Mouse (Mus musculus): ENCODE data around the gene B830017H08Rik. TPM values are rescaled to one million over a fixed set of nuclear protein-coding genes. Genes with fewer than 3 reads are reported as not detected.

Gene B830017H08Rik
- polyA plus RNA-seq, 1 experiment, result not detected

DNA sequence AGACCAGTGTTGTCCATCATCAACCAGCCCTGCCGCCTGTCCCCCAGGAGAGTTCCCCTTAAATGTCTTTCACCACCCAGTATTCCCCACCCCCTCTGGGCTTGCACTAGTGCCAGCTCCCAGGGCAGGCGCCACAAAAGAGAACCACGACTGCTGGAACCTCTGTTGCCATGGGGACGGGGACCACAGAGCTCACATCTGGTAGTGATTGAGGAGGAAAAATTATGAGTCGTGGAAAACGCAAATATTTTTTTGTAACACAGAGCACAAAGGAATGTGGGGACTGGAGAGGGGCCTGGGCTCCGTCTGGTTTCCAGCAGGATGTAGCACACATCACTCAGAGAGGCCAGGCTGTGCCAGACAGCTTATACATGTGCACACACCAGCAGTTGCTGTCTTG, 23.2 kb upstream of the B830017H08Rik start:
- no peak overlapping the region for H3K4me3 ChIP-seq (ENCODE audit: extremely low read depth, insufficient read depth, insufficient read length)
- no peak for DNase-seq (ENCODE audit: low read depth in 1 of 2, low spot score in 2 of 2)
- peaks cover 12% of the 10 kb centered on the region for H3K4me1 ChIP-seq (ENCODE audit: control insufficient read depth, insufficient read depth, insufficient read length)
- TF ChIP-seq POLR2A (IDR thresholded peaks at IDR 0.05; ENCODE audit: low read depth, low read length) (no peak), CTCF (IDR thresholded peaks at IDR 0.05; ENCODE audit: extremely low read depth, insufficient read depth, insufficient read length, insufficient replicate concordance) (no peak)
- WGBS, result 20% methylated on average over 7 of the region's 7 CpGs
- no peak overlapping the region for H3K27ac ChIP-seq (ENCODE audit: insufficient read depth, low read length)
- H3K27me3 ChIP-seq (ENCODE audit: control insufficient read depth, insufficient read depth, low read length), result peaks cover 11% of the 10 kb centered on the region
- H3K36me3 ChIP-seq (ENCODE audit: control insufficient read depth, insufficient read depth, low read length), result no peaks in the 10 kb centered on the region

DNA sequence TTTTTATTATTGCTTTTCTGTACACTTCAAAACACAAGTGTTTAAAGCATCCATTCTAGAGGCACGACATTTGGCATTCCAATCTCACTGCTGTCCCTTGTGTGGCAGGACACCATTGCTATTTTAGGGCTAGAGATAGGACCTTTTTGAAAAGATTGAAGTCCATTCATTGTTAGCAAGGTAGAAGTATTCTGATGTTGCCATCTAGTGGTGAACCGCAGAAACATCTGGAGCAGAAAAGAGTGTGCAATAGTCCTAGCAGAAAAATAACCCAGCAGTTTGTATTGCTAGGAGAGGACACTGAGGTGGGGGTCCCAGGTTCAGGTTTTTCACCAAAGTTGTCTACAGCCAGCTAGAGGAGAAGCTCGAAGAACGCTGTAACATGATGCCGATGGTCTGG, 20.8 kb upstream of the B830017H08Rik start:
- DNase-seq (ENCODE audit: low read depth in 1 of 2, low spot score in 2 of 2), result no peak
- 8% methylated on average over 5 of the region's 5 CpGs for WGBS
- no peak overlapping the region for H3K27ac ChIP-seq (ENCODE audit: insufficient read depth, low read length)
- H3K36me3 ChIP-seq (ENCODE audit: control insufficient read depth, insufficient read depth, low read length), result no peaks in the 10 kb centered on the region
- no peak overlapping the region for H3K4me3 ChIP-seq (ENCODE audit: extremely low read depth, insufficient read depth, insufficient read length)
- peaks cover 14% of the 10 kb centered on the region for H3K4me1 ChIP-seq (ENCODE audit: control insufficient read depth, insufficient read depth, insufficient read length)
- TF ChIP-seq CTCF (IDR thresholded peaks at IDR 0.05; ENCODE audit: extremely low read depth, insufficient read depth, insufficient read length, insufficient replicate concordance) (no peak), POLR2A (IDR thresholded peaks at IDR 0.05; ENCODE audit: low read depth, low read length) (no peak)
- 0 out of 2 replicates have a peak, but pooled peaks cover 2% of the 10 kb centered on the region for H3K27me3 ChIP-seq (ENCODE audit: control insufficient read depth, insufficient read depth, low read length)

DNA sequence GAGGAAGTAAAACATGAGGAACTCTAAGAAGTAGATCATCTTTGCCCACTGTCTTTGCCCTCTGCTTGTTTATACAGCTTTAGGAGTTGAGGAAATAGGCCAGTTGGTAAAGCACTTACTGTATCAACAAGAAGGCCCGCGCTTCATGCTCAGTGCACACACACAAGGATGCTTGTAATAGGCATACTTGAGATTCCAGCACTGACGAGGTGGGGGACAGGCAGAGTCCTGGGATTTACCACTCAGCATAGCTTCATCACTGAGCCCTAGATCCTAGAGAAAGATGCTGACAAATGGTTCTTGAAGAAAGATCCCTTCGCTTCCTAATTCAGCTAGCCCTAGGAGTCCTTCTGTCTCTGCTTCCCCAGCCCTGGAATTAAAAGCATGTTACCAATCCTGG, 19.7 kb upstream of the B830017H08Rik start:
- Histone ChIP-seq H3K27me3 (ENCODE audit: control insufficient read depth, insufficient read depth, low read length) (no peaks in the 10 kb centered on the region), H3K4me1 (ENCODE audit: control insufficient read depth, insufficient read depth, insufficient read length) (peaks cover 11% of the 10 kb centered on the region), H3K27ac (ENCODE audit: insufficient read depth, low read length) (no peak overlapping the region), H3K4me3 (ENCODE audit: extremely low read depth, insufficient read depth, insufficient read length) (no peak overlapping the region), H3K36me3 (ENCODE audit: control insufficient read depth, insufficient read depth, low read length) (no peaks in the 10 kb centered on the region)
- TF ChIP-seq POLR2A (IDR thresholded peaks at IDR 0.05; ENCODE audit: low read depth, low read length), result no peak
- TF ChIP-seq CTCF (IDR thresholded peaks at IDR 0.05; ENCODE audit: extremely low read depth, insufficient read depth, insufficient read length, insufficient replicate concordance), result no peak
- WGBS, result 78% methylated on average over 4 of the region's 4 CpGs
- DNase-seq (ENCODE audit: low read depth in 1 of 2, low spot score in 2 of 2), result no peak

DNA sequence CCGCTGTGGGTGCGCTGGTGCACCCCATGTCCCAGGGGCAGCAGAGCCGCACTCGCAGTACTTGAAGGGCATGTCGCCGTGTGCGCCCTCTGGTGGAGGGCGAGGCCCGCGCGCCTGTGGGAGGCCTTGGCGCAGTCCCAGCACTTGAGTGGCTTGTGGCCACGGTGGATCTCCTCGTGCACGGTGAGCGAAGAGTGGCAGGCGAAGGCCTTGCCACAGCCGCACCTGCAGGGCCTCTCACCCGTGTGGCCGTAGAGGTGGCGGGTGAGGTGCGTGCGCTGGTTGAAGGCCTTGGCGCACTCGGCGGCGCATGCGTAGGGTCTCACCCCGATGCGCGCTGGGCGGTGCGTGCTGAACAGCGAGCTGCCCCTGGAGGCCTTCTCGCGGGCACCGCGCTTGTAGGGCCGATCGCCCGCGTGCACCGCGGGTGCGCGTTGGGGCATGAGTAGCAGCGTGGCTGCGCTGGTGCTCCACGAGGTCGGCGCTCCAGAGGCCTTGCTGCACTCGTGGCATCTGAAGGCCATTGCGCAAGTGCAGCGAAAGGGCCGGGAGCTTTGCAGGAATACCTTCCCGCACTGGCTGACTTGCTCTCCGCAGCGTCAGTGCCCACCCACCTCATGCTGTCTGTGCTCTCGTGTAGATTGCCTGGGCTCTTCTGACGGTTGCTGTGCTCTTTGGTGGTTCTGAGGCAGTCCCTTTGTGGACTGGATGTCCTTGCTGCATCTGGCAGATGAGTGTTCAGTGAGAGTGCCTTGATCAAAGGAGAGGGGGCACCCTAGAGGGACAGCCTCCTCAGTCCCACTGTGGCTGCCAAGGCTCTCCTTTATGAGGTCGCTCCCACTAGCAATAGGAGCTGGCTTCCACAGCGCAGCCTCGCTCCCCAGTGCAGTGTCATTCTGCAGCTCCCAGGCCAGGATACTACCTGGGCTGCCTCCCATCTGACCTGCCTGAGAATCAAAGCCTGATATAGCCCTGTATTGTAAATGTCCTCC, 17.2 kb upstream of the B830017H08Rik start:
- H3K4me3 ChIP-seq (ENCODE audit: extremely low read depth, insufficient read depth, insufficient read length), result peak overlapping the region; percentile 54; the same call in 1 of the 2 replicates
- 5% methylated on average over 62 of the region's 63 CpGs for WGBS
- H3K36me3 ChIP-seq (ENCODE audit: control insufficient read depth, insufficient read depth, low read length), result no peaks in the 10 kb centered on the region
- no peaks in the 10 kb centered on the region for H3K27me3 ChIP-seq (ENCODE audit: control insufficient read depth, insufficient read depth, low read length)
- peaks cover 11% of the 10 kb centered on the region for H3K4me1 ChIP-seq (ENCODE audit: control insufficient read depth, insufficient read depth, insufficient read length)
- H3K27ac ChIP-seq (ENCODE audit: insufficient read depth, low read length), result no peak overlapping the region
- no peak for TF ChIP-seq POLR2A (IDR thresholded peaks at IDR 0.05; ENCODE audit: low read depth, low read length)
- TF ChIP-seq CTCF (IDR thresholded peaks at IDR 0.05; ENCODE audit: extremely low read depth, insufficient read depth, insufficient read length, insufficient replicate concordance), result peak; percentile 92
- DNase-seq (ENCODE audit: low read depth in 1 of 2, low spot score in 2 of 2), result peak; percentile 42 to 53

DNA sequence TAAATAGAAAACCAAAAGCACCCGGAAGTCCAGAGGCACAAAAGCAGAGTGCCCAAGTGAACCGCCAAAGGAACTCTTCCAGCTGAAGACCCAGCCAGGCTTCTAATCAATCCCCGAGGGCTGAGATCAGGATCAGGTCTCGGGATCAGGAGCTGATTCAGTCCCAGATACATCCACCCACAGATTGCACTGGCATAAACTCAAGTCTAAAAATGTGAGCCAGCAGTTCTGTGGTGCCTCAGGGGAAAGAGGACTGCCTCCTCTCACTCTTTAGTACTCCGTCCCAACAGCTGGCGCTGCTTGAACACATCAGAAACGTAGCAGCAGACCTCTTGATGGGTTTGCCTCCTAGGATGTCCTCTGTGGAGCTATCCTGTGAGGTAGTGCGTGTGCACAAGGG, 16.4 kb upstream of the B830017H08Rik start:
- Histone ChIP-seq H3K27me3 (ENCODE audit: control insufficient read depth, insufficient read depth, low read length) (no peaks in the 10 kb centered on the region), H3K4me3 (ENCODE audit: extremely low read depth, insufficient read depth, insufficient read length) (no peak overlapping the region), H3K4me1 (ENCODE audit: control insufficient read depth, insufficient read depth, insufficient read length) (peaks cover 11% of the 10 kb centered on the region), H3K27ac (ENCODE audit: insufficient read depth, low read length) (no peak overlapping the region), H3K36me3 (ENCODE audit: control insufficient read depth, insufficient read depth, low read length) (no peaks in the 10 kb centered on the region)
- DNase-seq (ENCODE audit: low read depth in 1 of 2, low spot score in 2 of 2), result no peak
- TF ChIP-seq POLR2A (IDR thresholded peaks at IDR 0.05; ENCODE audit: low read depth, low read length) (no peak), CTCF (IDR thresholded peaks at IDR 0.05; ENCODE audit: extremely low read depth, insufficient read depth, insufficient read length, insufficient replicate concordance) (no peak)
- 91% methylated on average over 8 of the region's 8 CpGs for WGBS

DNA sequence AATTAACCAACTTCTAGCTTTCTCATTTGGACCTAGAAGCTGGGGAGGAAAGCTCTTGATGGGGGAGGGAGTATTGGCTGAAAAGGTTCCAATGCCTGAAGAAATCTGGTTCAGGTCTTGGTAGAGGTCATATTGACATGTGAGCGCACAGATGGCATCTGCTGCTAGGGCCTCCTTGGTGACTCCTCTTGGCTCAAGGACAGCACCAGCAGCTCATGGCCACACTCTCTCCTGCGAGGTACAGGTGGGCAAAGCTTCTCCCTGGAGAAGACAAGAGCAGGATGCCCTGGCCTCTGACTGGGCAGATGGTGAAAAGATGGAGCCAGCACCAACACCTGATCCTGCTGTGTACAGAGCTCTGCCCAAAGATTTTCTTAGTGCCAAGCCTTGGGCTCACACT, 6.4 kb upstream of the B830017H08Rik start:
- TF ChIP-seq POLR2A (IDR thresholded peaks at IDR 0.05; ENCODE audit: low read depth, low read length) (no peak), CTCF (IDR thresholded peaks at IDR 0.05; ENCODE audit: extremely low read depth, insufficient read depth, insufficient read length, insufficient replicate concordance) (no peak)
- Histone ChIP-seq H3K36me3 (ENCODE audit: control insufficient read depth, insufficient read depth, low read length) (no peaks in the 10 kb centered on the region), H3K27me3 (ENCODE audit: control insufficient read depth, insufficient read depth, low read length) (no peaks in the 10 kb centered on the region), H3K27ac (ENCODE audit: insufficient read depth, low read length) (no peak overlapping the region), H3K4me3 (ENCODE audit: extremely low read depth, insufficient read depth, insufficient read length) (no peak overlapping the region), H3K4me1 (ENCODE audit: control insufficient read depth, insufficient read depth, insufficient read length) (no peaks in the 10 kb centered on the region)
- 84% methylated on average over 2 of the region's 2 CpGs for WGBS
- DNase-seq (ENCODE audit: low read depth in 1 of 2, low spot score in 2 of 2), result no peak

DNA sequence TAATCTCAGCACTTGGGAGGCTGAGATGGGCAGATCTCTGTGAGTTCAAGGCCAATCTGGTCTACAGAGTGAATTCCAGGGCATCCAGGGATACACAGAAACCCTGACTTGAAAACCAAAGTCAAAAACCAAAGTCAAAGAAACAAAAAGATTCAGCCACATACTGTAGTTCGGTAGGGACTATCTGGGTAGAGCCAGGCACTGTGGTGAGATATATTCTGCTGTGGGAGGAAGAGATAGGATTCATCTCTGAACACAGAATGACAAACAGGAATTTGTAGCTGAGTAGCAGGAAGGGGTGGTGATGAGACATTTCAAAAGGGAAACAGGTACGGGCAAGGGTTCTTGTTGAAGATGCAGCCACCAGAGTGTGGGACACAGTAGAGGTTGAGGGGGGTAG, 4.7 kb upstream of the B830017H08Rik start:
- H3K4me3 ChIP-seq (ENCODE audit: extremely low read depth, insufficient read depth, insufficient read length), result no peak overlapping the region
- TF ChIP-seq CTCF (IDR thresholded peaks at IDR 0.05; ENCODE audit: extremely low read depth, insufficient read depth, insufficient read length, insufficient replicate concordance), result no peak
- no peaks in the 10 kb centered on the region for H3K36me3 ChIP-seq (ENCODE audit: control insufficient read depth, insufficient read depth, low read length)
- 75% methylated on average over 2 of the region's 2 CpGs for WGBS
- DNase-seq (ENCODE audit: low read depth in 1 of 2, low spot score in 2 of 2), result no peak
- H3K27ac ChIP-seq (ENCODE audit: insufficient read depth, low read length), result no peak overlapping the region
- peaks cover 2% of the 10 kb centered on the region; the same call in 1 of the 2 replicates for H3K27me3 ChIP-seq (ENCODE audit: control insufficient read depth, insufficient read depth, low read length)
- H3K4me1 ChIP-seq (ENCODE audit: control insufficient read depth, insufficient read depth, insufficient read length), result no peaks in the 10 kb centered on the region; the same call in 1 of the 2 replicates

All from spleen, adult 2 months (tissue).